ENCODE assay signal across 22 mouse cellular contexts in the genomic region with DNA sequence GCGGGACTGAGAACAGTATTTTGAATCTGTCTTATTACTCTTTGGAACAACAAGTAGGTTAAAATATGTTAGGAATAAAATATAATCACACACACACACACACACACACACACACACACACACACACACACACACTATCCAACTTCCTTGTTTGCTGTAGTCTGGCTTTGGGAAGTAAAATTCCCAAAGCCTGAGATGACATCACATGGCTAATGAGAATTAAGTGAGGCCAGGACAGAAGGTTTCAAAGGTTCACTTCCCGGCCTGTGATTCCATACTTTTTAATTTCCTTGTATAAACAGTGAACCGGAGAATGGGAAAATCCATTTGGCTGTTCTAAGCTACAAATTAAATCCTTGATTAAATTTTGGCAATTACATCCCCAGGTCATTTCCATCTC.
DNase-seq lines count a peak whose midpoint lies in the region; ATAC-seq lines count a peak whose summit lies in the region.
"Had no signal": no experiment of that assay in that cellular context is flagged by ENCODE, and none has a peak within 500 bp of the region (broad histone marks: within the 10 kb centered on the region; RNA-seq: fewer than 3 reads in every experiment).

No protein-coding gene starts in this region.

- DNase-seq in kidney, adult 11 months: peak; percentile 7
- no peak for DNase-seq in kidney, adult 18-20 months
- DNase-seq in lung, postnatal 10 days: peak; percentile 21
- no peak for DNase-seq in lung, postnatal 14 days
- DNase-seq in kidney, postnatal 4 days: peak; percentile 51 to 52
- DNase-seq in right cerebral cortex, postnatal 4 days: no peak
- DNase-seq in frontal cortex, adult 2 months (ENCODE audit: extremely low spot score in 1 of 2, low spot score in 1 of 2): no peak
- DNase-seq: adrenal gland, postnatal 25 days; cerebellum, adult 18-20 months; cerebellum, postnatal 25 days; gastrocnemius, postnatal 25 days; retina, postnatal 1 day had no signal

- H3K27ac ChIP-seq in kidney, embryonic 15.5 days: peak overlapping the region; percentile 59
- H3K27ac ChIP-seq: forebrain, embryonic 12.5 days; heart, embryonic 10.5 days; hindbrain, embryonic 10.5 days; hindbrain, postnatal 0 days; left cerebral cortex, adult 2 months; liver, embryonic 14.5 days; stomach, postnatal 0 days had no signal

- no peak for ATAC-seq in kidney, embryonic 15.5 days (replicated peaks; ENCODE audit: low FRiP score)
- ATAC-seq: hindbrain, postnatal 0 days; intestine, postnatal 0 days had no signal

- H3K36me3 ChIP-seq in kidney, embryonic 15.5 days: peaks cover 18% of the 10 kb centered on the region; the same call in 1 of the 2 replicates
- H3K36me3 ChIP-seq: forebrain, embryonic 12.5 days; G1E; hindbrain, embryonic 10.5 days had no signal

- peaks cover 14% of the 10 kb centered on the region for H3K9me3 ChIP-seq in kidney, embryonic 15.5 days (replicated peaks)
- H3K9me3 ChIP-seq: heart, embryonic 10.5 days had no signal

- no peaks in the 10 kb centered on the region for H3K27me3 ChIP-seq in kidney, embryonic 15.5 days
- H3K27me3 ChIP-seq: forebrain, embryonic 12.5 days had no signal

- H3K9ac ChIP-seq in kidney, embryonic 15.5 days: no peak overlapping the region
- H3K9ac ChIP-seq: forebrain, embryonic 12.5 days; liver, embryonic 14.5 days had no signal

- H3K4me3 ChIP-seq in kidney, embryonic 15.5 days (replicated peaks): no peak overlapping the region
- H3K4me3 ChIP-seq: forebrain, embryonic 12.5 days; heart, embryonic 10.5 days; hindbrain, embryonic 10.5 days; left cerebral cortex, adult 2 months had no signal

- WGBS in kidney, embryonic 15.5 days: 27% methylated on average over 3 of the region's 3 CpGs

- peaks cover 35% of the 10 kb centered on the region for H3K4me1 ChIP-seq in kidney, embryonic 15.5 days
- H3K4me1 ChIP-seq: forebrain, embryonic 12.5 days had no signal

- H3K4me2 ChIP-seq in kidney, embryonic 15.5 days: no peak overlapping the region
- H3K4me2 ChIP-seq: forebrain, embryonic 12.5 days had no signal

Comparison
In these comparisons a context has a peak if more than half of its experiments do, and no peak if none do; other contexts are left out.
1. DNase-seq: peak in kidney, adult 11 months (single experiment), lung, postnatal 10 days (single experiment) and kidney, postnatal 4 days (2 of 2); none in kidney, adult 18-20 months (single experiment), lung, postnatal 14 days (single experiment), right cerebral cortex, postnatal 4 days (single experiment) and frontal cortex, adult 2 months (0 of 2).